Mouse (Mus musculus) kidney, embryonic 14.5 days (tissue): ENCODE results near the gene Atat1. TPM values are rescaled to one million over a fixed set of nuclear protein-coding genes. Genes with fewer than 3 reads are reported as not detected.
A peak's percentile ranks its signal among the peaks of the same experiment; 100 is the strongest.
"Not testable (repeated sequence)": the region's sequence is repeated elsewhere in the genome, so short reads cannot be mapped to it uniquely, and the experiment has no call there.

Experiments
- ATAC-seq: fragments of 200-750 bp; cut with Nextera tagmentation; 2 replicates; pipeline ENCODE4 v1.8.0; 2017; ENCODE audit warnings: moderate number of reproducible peaks, mild to moderate bottlenecking, moderate TSS enrichment, moderate library complexity; ENCODE audit not compliant: low FRiP score, low TSS enrichment
- H3K27ac ChIP-seq: fragments of 300-500 bp; sonication (generic); 2 replicates; pipeline ENCODE4 v1.5.1; 2014; ENCODE audit warnings: low read depth, mild to moderate bottlenecking, low read length, moderate library complexity, mixed read lengths
- H3K27me3 ChIP-seq: fragments of 300-500 bp; sonication (generic); 2 replicates; pipeline ENCODE4 v1.6.1; 2014; ENCODE audit warnings: mild to moderate bottlenecking, low read length; ENCODE audit not compliant: control insufficient read depth, insufficient read depth
- H3K36me3 ChIP-seq: fragments of 300-500 bp; sonication (generic); 2 replicates; pipeline ENCODE4 v1.6.1; 2014; ENCODE audit warnings: low read length, mixed read lengths; ENCODE audit not compliant: control insufficient read depth, insufficient read depth
- H3K4me1 ChIP-seq: fragments of 300-500 bp; sonication (generic); 2 replicates; pipeline ENCODE4 v1.6.1; 2014; ENCODE audit warnings: low read length, mixed read lengths; ENCODE audit not compliant: control insufficient read depth, insufficient read depth
- H3K4me2 ChIP-seq: fragments of 300-500 bp; sonication (generic); replicated peaks from 2 replicates; pipeline ENCODE4 v1.6.1; 2014; ENCODE audit warnings: low read depth, mild to moderate bottlenecking, low read length
- H3K4me3 ChIP-seq: fragments of 300-500 bp; sonication (generic); 2 replicates; pipeline ENCODE4 v1.5.1; 2014; ENCODE audit warnings: mild to moderate bottlenecking, low read length
- H3K9ac ChIP-seq: fragments of 300-500 bp; sonication (generic); 2 replicates; pipeline ENCODE4 v1.6.1; 2014; ENCODE audit warnings: low read depth, mild to moderate bottlenecking, low read length, moderate library complexity
- H3K9me3 ChIP-seq: fragments of 300-500 bp; sonication (generic); 2 replicates; pipeline ENCODE4 v1.6.1; 2016; ENCODE audit warnings: low read length; ENCODE audit not compliant: control insufficient read depth
- WGBS: fragments of 180-500 bp; shearing (Covaris S2); extraction: QIAGEN DNeasy Blood & Tissue Kit; methylation state at CpG from one replicate; pipeline ENCODE4 v1.1.7; 2014; 5-methylcytosine and 5-hydroxymethylcytosine counted together
- polyA plus RNA-seq: library from polyadenylated mRNA; unstranded; fragments of >200 nt; fragmentation: Nextera tagmentation; extraction: Ambion mirVana; gene quantifications from 2 replicates; pipeline ENCODE4 v1.2.1, GENCODE M21; 2014

The Atat1 gene
- 76.5 and 92.2 TPM in 2 replicates for polyA plus RNA-seq

DNA sequence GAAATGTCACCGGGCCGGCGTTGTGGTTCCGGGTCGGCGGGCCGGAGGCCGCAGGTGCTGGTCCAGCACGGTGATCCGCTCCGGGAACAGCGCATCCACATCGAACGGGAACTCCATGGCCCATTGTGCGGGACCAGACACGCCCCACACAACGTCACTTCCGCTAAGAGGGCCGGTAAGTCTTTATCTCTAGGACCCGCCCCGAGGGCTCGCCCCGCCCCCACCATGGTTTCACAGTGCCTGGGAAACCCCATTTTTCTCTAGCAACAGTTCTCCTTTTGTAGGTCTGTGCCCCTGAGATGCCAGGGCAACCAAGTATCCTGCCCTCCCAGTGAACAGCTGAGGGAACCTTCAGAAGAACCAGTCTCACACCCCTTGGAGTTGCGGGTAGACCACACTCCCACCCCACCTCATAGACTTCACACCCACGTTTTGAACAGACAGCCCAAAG, at the start of gene Atat1:
Atat1 (minus strand) TSS at position 157 of the 451 bp plus-strand sequence.
- ATAC-seq, result peak; percentile 90
- WGBS, result 3% methylated on average over 25 of the region's 25 CpGs
- Histone ChIP-seq H3K4me3 (peak within 1 kb of the TSS; percentile 75), H3K9me3 (no peaks in the 10 kb centered on the region), H3K4me2 (peak within 1 kb of the TSS; percentile 88), H3K27me3 (no peaks in the 10 kb centered on the region), H3K36me3 (peaks cover 53% of the 10 kb centered on the region), H3K4me1 (peaks cover 12% of the 10 kb centered on the region), H3K9ac (peak within 1 kb of the TSS; percentile 79), H3K27ac (peak within 1 kb of the TSS; percentile 65)

GRCm38 (mm10) chr17:35958533-35959223, 48.8 kb upstream of the Atat1 start:
- Histone ChIP-seq H3K27me3 (no peaks in the 10 kb centered on the region), H3K27ac (no peak overlapping the region), H3K9me3 (no peaks in the 10 kb centered on the region), H3K4me1 (no peaks in the 10 kb centered on the region), H3K4me3 (no peak overlapping the region), H3K4me2 (no peak overlapping the region), H3K36me3 (peaks cover 80% of the 10 kb centered on the region), H3K9ac (no peak overlapping the region)
- WGBS, result over 99% methylated on average over 15 of the region's 15 CpGs
- no peak for ATAC-seq

DNA sequence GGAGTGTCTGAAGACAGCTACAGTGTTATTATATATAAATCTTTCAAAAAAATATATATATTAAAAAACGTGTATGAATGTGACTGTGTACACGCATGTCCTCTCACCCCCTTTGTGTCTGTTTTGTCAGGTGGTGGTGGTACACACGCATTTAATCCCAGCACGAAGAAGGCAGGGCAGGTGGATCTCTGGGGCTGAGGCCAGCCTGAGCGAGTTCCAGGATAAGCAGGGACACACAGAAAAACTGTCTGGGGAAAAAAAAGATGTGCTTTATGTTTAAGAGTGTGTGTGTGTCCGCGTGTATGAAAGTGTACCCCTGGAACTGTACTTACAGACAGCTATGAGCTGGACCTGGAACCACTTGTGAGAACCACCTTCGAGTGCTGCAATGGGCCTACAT, 44.8 kb upstream of the Atat1 start:
- no peak overlapping the region for H3K4me3 ChIP-seq
- no peaks in the 10 kb centered on the region for H3K9me3 ChIP-seq
- H3K9ac ChIP-seq, result no peak overlapping the region
- no peaks in the 10 kb centered on the region for H3K4me1 ChIP-seq
- no peak for ATAC-seq
- no peaks in the 10 kb centered on the region for H3K27me3 ChIP-seq
- H3K36me3 ChIP-seq, result peaks cover 41% of the 10 kb centered on the region
- 81% methylated on average over 8 of the region's 8 CpGs for WGBS
- H3K27ac ChIP-seq, result no peak overlapping the region
- H3K4me2 ChIP-seq, result no peak overlapping the region

DNA sequence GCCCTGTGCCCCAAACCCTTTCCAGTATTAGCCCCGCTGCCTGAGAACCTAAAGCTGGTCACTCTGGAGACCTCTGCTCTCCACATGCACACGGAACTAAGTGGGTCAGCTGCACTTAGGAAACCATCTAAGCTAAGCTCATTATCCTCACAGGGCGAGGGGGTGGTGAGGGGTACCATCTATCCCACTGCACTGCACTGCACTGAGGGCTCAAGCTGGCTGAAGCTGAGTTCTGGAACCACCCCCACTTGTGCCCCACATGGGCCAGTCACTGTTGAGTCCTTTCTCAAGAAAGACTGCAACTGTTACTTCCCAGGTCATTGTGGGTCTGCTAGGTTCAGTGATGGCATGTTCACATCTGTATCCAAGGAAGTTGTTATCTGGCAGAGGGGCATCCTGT, 42.7 kb upstream of the Atat1 start:
- peaks cover 20% of the 10 kb centered on the region for H3K36me3 ChIP-seq

DNA sequence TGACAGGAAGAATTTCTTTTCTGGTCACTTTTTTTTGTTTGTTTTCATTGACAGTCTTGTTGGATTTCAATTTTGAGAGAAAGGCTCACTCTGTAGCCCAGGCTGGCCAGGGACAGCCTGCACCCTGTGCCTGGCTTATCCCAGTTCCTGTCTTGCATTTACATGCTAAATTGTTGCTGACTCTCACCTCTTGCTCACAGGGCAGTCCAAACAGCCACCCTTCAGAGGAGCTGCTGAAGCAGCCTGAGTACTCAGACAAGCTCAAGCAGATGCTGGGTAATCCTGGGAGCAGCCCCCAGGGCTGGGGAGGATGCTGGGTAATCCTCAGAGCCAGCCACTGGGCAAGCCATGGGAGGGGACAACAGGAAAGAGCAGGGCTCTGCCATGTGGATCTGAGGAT, 41.1 kb upstream of the Atat1 start:
- not testable (repeated sequence) for H3K27me3 ChIP-seq, ATAC-seq, H3K27ac ChIP-seq, H3K4me3 ChIP-seq, H3K9me3 ChIP-seq, H3K4me1 ChIP-seq, H3K4me2 ChIP-seq, H3K36me3 ChIP-seq, H3K9ac ChIP-seq

More for the DNA sequence above, 42.7 kb upstream of the Atat1 start:
- not testable (repeated sequence) for H3K4me1 ChIP-seq, H3K4me3 ChIP-seq, ATAC-seq, H3K4me2 ChIP-seq, H3K27me3 ChIP-seq, H3K27ac ChIP-seq, H3K9ac ChIP-seq, H3K9me3 ChIP-seq
- 88% methylated on average over 2 of the region's 3 CpGs for WGBS

DNA sequence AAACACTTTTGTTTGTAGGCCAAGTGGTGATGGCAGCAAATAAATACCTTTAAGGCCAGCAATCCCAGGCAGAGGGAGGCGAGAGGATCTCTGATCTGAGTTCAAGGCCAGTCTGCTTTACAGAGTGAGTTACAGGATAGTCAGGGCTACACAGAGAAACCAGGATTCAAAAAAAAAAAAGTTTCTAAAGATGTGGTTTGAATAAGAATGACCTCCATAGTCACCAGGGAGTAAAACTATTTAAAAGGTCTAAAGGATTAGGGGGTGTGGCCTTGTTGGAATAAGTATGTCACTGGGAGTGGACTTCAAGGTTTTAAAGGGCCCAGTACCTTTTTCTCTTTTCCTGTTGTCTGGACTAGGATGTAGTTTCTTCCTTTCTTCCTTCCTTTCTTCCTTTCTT, 30.1 kb upstream of the Atat1 start:
- Histone ChIP-seq H3K36me3 (no peaks in the 10 kb centered on the region), H3K4me2 (no peak overlapping the region), H3K27ac (no peak overlapping the region), H3K27me3 (no peaks in the 10 kb centered on the region), H3K4me3 (no peak overlapping the region), H3K9ac (no peak overlapping the region), H3K4me1 (no peaks in the 10 kb centered on the region), H3K9me3 (no peaks in the 10 kb centered on the region)
- WGBS, result 67% methylated on average over 1 of the region's 1 CpGs
- no peak for ATAC-seq

DNA sequence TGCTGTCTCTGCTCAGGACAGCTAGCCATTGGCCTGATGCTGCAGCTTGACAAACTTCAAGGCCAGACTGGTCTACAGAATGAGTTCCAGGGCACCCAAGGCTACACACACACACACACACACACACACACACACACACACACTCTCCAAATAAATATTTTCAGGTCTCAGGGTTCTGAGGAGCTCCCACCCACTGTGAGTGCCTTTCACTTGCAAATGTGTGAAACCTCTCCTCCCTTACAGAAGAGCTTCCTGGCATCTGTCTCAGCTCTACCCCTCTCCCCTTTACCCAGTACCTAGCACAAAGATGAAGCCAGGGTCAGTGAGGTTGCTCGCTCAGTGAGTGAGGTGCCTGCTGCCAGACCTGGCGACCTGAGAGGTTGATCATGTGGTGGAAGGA, 29.2 kb upstream of the Atat1 start:
- H3K4me3 ChIP-seq, result no peak overlapping the region
- H3K36me3 ChIP-seq, result no peaks in the 10 kb centered on the region
- H3K27me3 ChIP-seq, result no peaks in the 10 kb centered on the region
- no peak overlapping the region for H3K9ac ChIP-seq
- 66% methylated on average over 2 of the region's 2 CpGs for WGBS
- ATAC-seq, result no peak
- H3K4me1 ChIP-seq, result no peaks in the 10 kb centered on the region
- H3K4me2 ChIP-seq, result no peak overlapping the region
- H3K27ac ChIP-seq, result no peak overlapping the region
- no peaks in the 10 kb centered on the region for H3K9me3 ChIP-seq

- H3K9ac ChIP-seq, result no peak overlapping the region
- WGBS, result 43% methylated on average over 2 of the region's 2 CpGs
- ATAC-seq, result peak; percentile 75; the same call in 1 of the 2 replicates
Observed at GRCm38 (mm10) chr17:35937700-35938348, 27.9 kb upstream of the Atat1 start.

DNA sequence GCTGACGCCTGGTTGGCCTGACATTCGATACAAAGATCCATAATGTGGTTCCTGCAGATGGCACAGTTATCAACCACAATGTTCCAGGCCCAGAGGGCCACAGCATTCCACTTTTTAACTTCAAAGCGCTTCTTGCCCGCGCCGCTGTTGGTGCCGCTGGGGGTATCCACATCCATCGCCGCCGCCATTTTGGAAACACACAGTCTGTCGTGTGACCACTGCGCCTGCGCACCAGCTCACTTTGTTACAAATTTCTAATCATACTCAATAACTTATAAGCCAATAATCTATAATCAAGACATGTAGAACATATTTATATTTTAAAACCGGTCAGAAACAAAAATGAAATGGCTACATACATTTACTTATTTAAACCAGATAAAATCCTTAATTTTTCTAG, 25.9 kb upstream of the Atat1 start:
- not testable (repeated sequence) for H3K9me3 ChIP-seq, H3K4me3 ChIP-seq, H3K4me1 ChIP-seq, H3K9ac ChIP-seq, H3K27me3 ChIP-seq, H3K27ac ChIP-seq, H3K4me2 ChIP-seq, H3K36me3 ChIP-seq, ATAC-seq
- WGBS, result 86% methylated on average over 14 of the region's 14 CpGs

More at GRCm38 (mm10) chr17:35937700-35938348, 27.9 kb upstream of the Atat1 start:
- Histone ChIP-seq H3K27me3 (no peaks in the 10 kb centered on the region), H3K4me2 (no peak overlapping the region), H3K27ac (no peak overlapping the region), H3K36me3 (no peaks in the 10 kb centered on the region), H3K4me3 (no peak overlapping the region), H3K9me3 (no peaks in the 10 kb centered on the region), H3K4me1 (no peaks in the 10 kb centered on the region)
